Mouse (Mus musculus) cerebellum, adult 2 months (tissue): ENCODE measurements around the gene Cdk18.

Source experiments
- CTCF ChIP-seq: fragments of 200-500 bp; IDR thresholded peaks from 2 replicates; pipeline ENCODE4 v1.5.1; 2011; ENCODE audit warnings: low read depth, mild to moderate bottlenecking, control low read depth, low read length, moderate library complexity, borderline replicate concordance; ENCODE audit not compliant: insufficient read depth
- POLR2A ChIP-seq: fragments of 200-500 bp; IDR thresholded peaks from 2 replicates; pipeline ENCODE4 v1.6.1; 2011; ENCODE audit warnings: low read length, control low read depth, borderline replicate concordance; ENCODE audit not compliant: insufficient read depth

GRCm38 (mm10) chr1:132164780-132165518 lies 25.5 kb upstream of the Cdk18 start:
- TF ChIP-seq CTCF (no peak), POLR2A (no peak)
